Mouse (Mus musculus) lung, postnatal 0 days (tissue): ENCODE results near the gene Eda2r. TPM values are rescaled to one million over a fixed set of nuclear protein-coding genes. Genes with fewer than 3 reads are reported as not detected.

ENCODE experiments used
- ATAC-seq: fragments of 200-750 bp; cut with Nextera tagmentation; 2 replicates; pipeline ENCODE4 v1.8.0; 2017; ENCODE audit warnings: moderate library complexity
- DNase-seq: peaks from one replicate; pipeline ENCODE4 v3.0.0-alpha.2; 2016; ENCODE audit warnings: low spot score
- H3K27ac ChIP-seq: fragments of 300-500 bp; sonication (generic); 2 replicates; pipeline ENCODE4 v1.5.1; 2014; ENCODE audit warnings: antibody characterized with exemption, mild to moderate bottlenecking, low read length, mixed read lengths
- H3K27me3 ChIP-seq: fragments of 300-500 bp; sonication (generic); replicated peaks from 2 replicates; pipeline ENCODE4 v1.6.1; 2014; ENCODE audit warnings: low read length, mixed read lengths; ENCODE audit not compliant: insufficient read depth
- H3K36me3 ChIP-seq: fragments of 300-500 bp; sonication (generic); 2 replicates; pipeline ENCODE4 v1.6.1; 2014; ENCODE audit warnings: low read length, mixed read lengths; ENCODE audit not compliant: insufficient read depth
- H3K4me1 ChIP-seq: fragments of 300-500 bp; sonication (generic); 2 replicates; pipeline ENCODE4 v1.6.1; 2014; ENCODE audit warnings: antibody characterized with exemption, low read depth, low read length, mixed read lengths; ENCODE audit not compliant: insufficient read depth
- H3K4me2 ChIP-seq: fragments of 300-500 bp; sonication (generic); replicated peaks from 2 replicates; pipeline ENCODE4 v1.6.1; 2014; ENCODE audit warnings: low read depth, mild to moderate bottlenecking, low read length, moderate library complexity, mixed read lengths
- H3K4me3 ChIP-seq: fragments of 300-500 bp; sonication (generic); 2 replicates; pipeline ENCODE4 v1.5.1; 2014; ENCODE audit warnings: low read depth, low read length
- H3K9ac ChIP-seq: fragments of 300-500 bp; sonication (generic); replicated peaks from 2 replicates; pipeline ENCODE4 v1.6.1; 2014; ENCODE audit warnings: low read depth, mild to moderate bottlenecking
- H3K9me3 ChIP-seq: fragments of 300-500 bp; sonication (generic); 2 replicates; pipeline ENCODE4 v1.6.1; 2016; ENCODE audit warnings: low read length, mixed read lengths
- CTCF ChIP-seq: IDR thresholded peaks from 2 replicates; pipeline ENCODE4 v1.5.1; 2016; ENCODE audit warnings: antibody characterized with exemption, mild to moderate bottlenecking
- EP300 ChIP-seq: IDR thresholded peaks from 2 replicates; pipeline ENCODE4 v1.6.1; 2016; ENCODE audit warnings: antibody characterized with exemption, mild to moderate bottlenecking, control low read depth
- WGBS: fragments of 180-500 bp; shearing (Covaris S2); extraction: QIAGEN DNeasy Blood & Tissue Kit; methylation state at CpG from one replicate; pipeline ENCODE4 v1.1.7; 2014; 5-methylcytosine and 5-hydroxymethylcytosine counted together
- polyA plus RNA-seq: library from polyadenylated mRNA; unstranded; fragments of >200 nt; fragmentation: Nextera tagmentation; extraction: Ambion mirVana; gene quantifications from 2 replicates; pipeline ENCODE4 v1.2.1, GENCODE M21; 2015

The Eda2r gene
- 0.31 and 0.62 TPM in 2 replicates for polyA plus RNA-seq

- 14% methylated on average over 8 of the region's 8 CpGs for WGBS
- no peak within 1 kb of the TSS for H3K4me3 ChIP-seq
- peak within 1 kb of the TSS; percentile 17; the same call in 1 of the 2 replicates for H3K4me2 ChIP-seq
- H3K36me3 ChIP-seq: no peaks in the 10 kb centered on the region
- no peaks in the 10 kb centered on the region for H3K9me3 ChIP-seq
- H3K4me1 ChIP-seq: no peaks in the 10 kb centered on the region
- no peak within 1 kb of the TSS for H3K9ac ChIP-seq
- ATAC-seq (peak; percentile 94), DNase-seq (peak; percentile 75)
- no peak for TF ChIP-seq CTCF
- no peak for TF ChIP-seq EP300
- H3K27me3 ChIP-seq: no peaks in the 10 kb centered on the region
- no peak within 1 kb of the TSS for H3K27ac ChIP-seq
Measured at GRCm38 (mm10) chrX:97377065-97377421, at the start of gene Eda2r. Eda2r (minus strand) TSS chrX:97377216.

- no peak overlapping the region for H3K4me2 ChIP-seq
- no peak overlapping the region for H3K27ac ChIP-seq
- no peaks in the 10 kb centered on the region for H3K4me1 ChIP-seq
- DNase-seq (no peak), ATAC-seq (no peak)
- H3K9me3 ChIP-seq: no peaks in the 10 kb centered on the region
- no peaks in the 10 kb centered on the region for H3K27me3 ChIP-seq
- no peak overlapping the region for H3K9ac ChIP-seq
- H3K4me3 ChIP-seq: no peak overlapping the region
- WGBS: 58% methylated on average over 2 of the region's 2 CpGs
- TF ChIP-seq EP300: no peak
- TF ChIP-seq CTCF: no peak
- H3K36me3 ChIP-seq: no peaks in the 10 kb centered on the region
Measured at GRCm38 (mm10) chrX:97397872-97398271, 20.9 kb upstream of the Eda2r start.

GRCm38 (mm10) chrX:97378076-97378475, 1.1 kb upstream of the Eda2r start:
- no peaks in the 10 kb centered on the region for H3K36me3 ChIP-seq
- DNase-seq (no peak), ATAC-seq (no peak)
- H3K4me3 ChIP-seq: no peak overlapping the region
- no peaks in the 10 kb centered on the region for H3K4me1 ChIP-seq
- 56% methylated on average over 1 of the region's 1 CpGs for WGBS
- H3K9me3 ChIP-seq: no peaks in the 10 kb centered on the region
- TF ChIP-seq EP300: no peak
- no peak for TF ChIP-seq CTCF
- H3K9ac ChIP-seq: no peak overlapping the region
- H3K4me2 ChIP-seq: no peak overlapping the region
- no peaks in the 10 kb centered on the region for H3K27me3 ChIP-seq
- no peak overlapping the region for H3K27ac ChIP-seq

- Histone ChIP-seq H3K4me3 (no peak overlapping the region), H3K27ac (no peak overlapping the region), H3K9ac (no peak overlapping the region), H3K27me3 (no peaks in the 10 kb centered on the region), H3K4me1 (no peaks in the 10 kb centered on the region), H3K4me2 (peak overlapping the region; percentile 17; the same call in 1 of the 2 replicates), H3K36me3 (no peaks in the 10 kb centered on the region), H3K9me3 (no peaks in the 10 kb centered on the region)
- TF ChIP-seq EP300: no peak
- no peak for TF ChIP-seq CTCF
- ATAC-seq: peak; percentile 75
- peak; percentile 19 for DNase-seq
- 18% methylated on average over 15 of the region's 15 CpGs for WGBS
Measured at GRCm38 (mm10) chrX:97376321-97377064, 523 bp downstream of the Eda2r start.

- H3K4me3 ChIP-seq: no peak overlapping the region
- no peaks in the 10 kb centered on the region for H3K4me1 ChIP-seq
- H3K27me3 ChIP-seq: no peaks in the 10 kb centered on the region
- ATAC-seq (no peak), DNase-seq (no peak)
- H3K9me3 ChIP-seq: no peaks in the 10 kb centered on the region
- 81% methylated on average over 2 of the region's 2 CpGs for WGBS
- no peak for TF ChIP-seq EP300
- no peak for TF ChIP-seq CTCF
- H3K9ac ChIP-seq: no peak overlapping the region
- H3K4me2 ChIP-seq: no peak overlapping the region
- H3K27ac ChIP-seq: no peak overlapping the region
- no peaks in the 10 kb centered on the region for H3K36me3 ChIP-seq
Measured at GRCm38 (mm10) chrX:97372826-97373225, 4.2 kb downstream of the Eda2r start.

GRCm38 (mm10) chrX:97369206-97369605, 7.8 kb downstream of the Eda2r start:
- no peaks in the 10 kb centered on the region for H3K27me3 ChIP-seq
- WGBS: 93% methylated on average over 1 of the region's 1 CpGs
- H3K9me3 ChIP-seq: no peaks in the 10 kb centered on the region
- no peak overlapping the region for H3K4me2 ChIP-seq
- no peak for ATAC-seq
- H3K36me3 ChIP-seq: no peaks in the 10 kb centered on the region
- H3K4me1 ChIP-seq: no peaks in the 10 kb centered on the region
- no peak overlapping the region for H3K27ac ChIP-seq
- TF ChIP-seq CTCF: no peak
- no peak for TF ChIP-seq EP300
- H3K9ac ChIP-seq: no peak overlapping the region
- no peak for DNase-seq
- no peak overlapping the region for H3K4me3 ChIP-seq
